Mouse (Mus musculus) kidney, embryonic 14.5 days (tissue): ENCODE data around the gene Wfdc11. TPM values are rescaled to one million over a fixed set of nuclear protein-coding genes. Genes with fewer than 3 reads are reported as not detected.
"Not testable (repeated sequence)": the region's sequence is repeated elsewhere in the genome, so short reads cannot be mapped to it uniquely, and the experiment has no call there.

ENCODE experiments used
- ATAC-seq: fragments of 200-750 bp; cut with Nextera tagmentation; 2 replicates; pipeline ENCODE4 v1.8.0; 2017; ENCODE audit warnings: moderate number of reproducible peaks, mild to moderate bottlenecking, moderate TSS enrichment, moderate library complexity; ENCODE audit not compliant: low FRiP score, low TSS enrichment
- H3K27ac ChIP-seq: fragments of 300-500 bp; sonication (generic); 2 replicates; pipeline ENCODE4 v1.5.1; 2014; ENCODE audit warnings: low read depth, mild to moderate bottlenecking, low read length, moderate library complexity, mixed read lengths
- H3K27me3 ChIP-seq: fragments of 300-500 bp; sonication (generic); 2 replicates; pipeline ENCODE4 v1.6.1; 2014; ENCODE audit warnings: mild to moderate bottlenecking, low read length; ENCODE audit not compliant: control insufficient read depth, insufficient read depth
- H3K36me3 ChIP-seq: fragments of 300-500 bp; sonication (generic); 2 replicates; pipeline ENCODE4 v1.6.1; 2014; ENCODE audit warnings: low read length, mixed read lengths; ENCODE audit not compliant: control insufficient read depth, insufficient read depth
- H3K4me1 ChIP-seq: fragments of 300-500 bp; sonication (generic); 2 replicates; pipeline ENCODE4 v1.6.1; 2014; ENCODE audit warnings: low read length, mixed read lengths; ENCODE audit not compliant: control insufficient read depth, insufficient read depth
- H3K4me2 ChIP-seq: fragments of 300-500 bp; sonication (generic); replicated peaks from 2 replicates; pipeline ENCODE4 v1.6.1; 2014; ENCODE audit warnings: low read depth, mild to moderate bottlenecking, low read length
- H3K4me3 ChIP-seq: fragments of 300-500 bp; sonication (generic); 2 replicates; pipeline ENCODE4 v1.5.1; 2014; ENCODE audit warnings: mild to moderate bottlenecking, low read length
- H3K9ac ChIP-seq: fragments of 300-500 bp; sonication (generic); 2 replicates; pipeline ENCODE4 v1.6.1; 2014; ENCODE audit warnings: low read depth, mild to moderate bottlenecking, low read length, moderate library complexity
- H3K9me3 ChIP-seq: fragments of 300-500 bp; sonication (generic); 2 replicates; pipeline ENCODE4 v1.6.1; 2016; ENCODE audit warnings: low read length; ENCODE audit not compliant: control insufficient read depth
- WGBS: fragments of 180-500 bp; shearing (Covaris S2); extraction: QIAGEN DNeasy Blood & Tissue Kit; methylation state at CpG from one replicate; pipeline ENCODE4 v1.1.7; 2014; 5-methylcytosine and 5-hydroxymethylcytosine counted together
- polyA plus RNA-seq: library from polyadenylated mRNA; unstranded; fragments of >200 nt; fragmentation: Nextera tagmentation; extraction: Ambion mirVana; gene quantifications from 2 replicates; pipeline ENCODE4 v1.2.1, GENCODE M21; 2014

The Wfdc11 gene
- polyA plus RNA-seq: not detected in 2 replicates

DNA sequence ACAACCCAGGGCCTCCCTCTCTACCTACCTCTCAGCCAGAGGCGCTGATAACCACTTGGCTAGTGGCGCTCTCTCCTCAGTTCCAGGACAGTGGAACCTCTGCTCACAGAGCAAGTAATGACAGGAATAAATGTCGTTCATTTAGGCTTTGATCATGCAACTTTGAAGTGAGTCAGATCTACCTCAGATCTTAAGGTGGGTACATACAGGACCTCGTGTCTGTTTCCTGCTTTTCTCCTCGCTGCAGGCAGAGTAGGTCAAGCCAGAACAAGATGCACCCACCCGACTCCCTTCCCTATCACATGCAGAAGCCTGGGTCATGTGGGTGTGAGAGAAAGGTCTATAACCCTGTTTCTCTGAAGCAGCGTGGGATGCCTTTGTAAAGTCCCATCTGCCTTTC is at the start of gene Wfdc11:
Gene Wfdc11, minus strand, starts transcription at position 101 of the 400 bp plus-strand sequence.
- H3K4me3 ChIP-seq: no peak within 1 kb of the TSS
- H3K36me3 ChIP-seq: no peaks in the 10 kb centered on the region
- ATAC-seq: no peak
- H3K27ac ChIP-seq: no peak within 1 kb of the TSS
- 63% methylated on average over 7 of the region's 7 CpGs for WGBS
- no peak within 1 kb of the TSS for H3K4me2 ChIP-seq
- H3K9me3 ChIP-seq: no peaks in the 10 kb centered on the region
- H3K4me1 ChIP-seq: peaks cover 5% of the 10 kb centered on the region
- no peaks in the 10 kb centered on the region for H3K27me3 ChIP-seq
- no peak within 1 kb of the TSS for H3K9ac ChIP-seq

DNA sequence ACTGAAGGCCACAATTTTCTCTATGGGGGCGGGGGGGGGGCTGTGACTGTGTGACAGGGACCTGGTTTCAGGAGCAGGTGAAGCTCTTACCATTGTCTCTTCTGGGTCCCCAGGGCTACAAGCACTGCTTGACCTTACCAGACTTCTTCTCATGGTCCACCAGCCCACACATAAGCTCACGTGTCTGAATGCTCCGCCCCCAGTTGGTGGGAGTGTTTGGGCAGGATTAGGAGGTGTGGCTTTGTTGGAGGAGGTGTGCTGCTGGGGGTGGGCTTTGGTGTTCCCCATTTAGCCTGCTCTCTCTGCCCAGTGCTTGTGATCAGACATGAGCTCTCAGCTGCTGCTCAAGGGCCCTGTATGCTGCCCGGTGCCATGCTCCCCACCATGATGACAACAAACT is 49.4 kb upstream of the Wfdc11 start:
- WGBS: 72% methylated on average over 4 of the region's 4 CpGs
- H3K9ac ChIP-seq: no peak overlapping the region
- H3K36me3 ChIP-seq: no peaks in the 10 kb centered on the region
- ATAC-seq: no peak
- no peak overlapping the region for H3K4me3 ChIP-seq
- no peaks in the 10 kb centered on the region for H3K4me1 ChIP-seq
- no peaks in the 10 kb centered on the region for H3K27me3 ChIP-seq
- H3K9me3 ChIP-seq: no peaks in the 10 kb centered on the region
- no peak overlapping the region for H3K4me2 ChIP-seq
- no peak overlapping the region for H3K27ac ChIP-seq

DNA sequence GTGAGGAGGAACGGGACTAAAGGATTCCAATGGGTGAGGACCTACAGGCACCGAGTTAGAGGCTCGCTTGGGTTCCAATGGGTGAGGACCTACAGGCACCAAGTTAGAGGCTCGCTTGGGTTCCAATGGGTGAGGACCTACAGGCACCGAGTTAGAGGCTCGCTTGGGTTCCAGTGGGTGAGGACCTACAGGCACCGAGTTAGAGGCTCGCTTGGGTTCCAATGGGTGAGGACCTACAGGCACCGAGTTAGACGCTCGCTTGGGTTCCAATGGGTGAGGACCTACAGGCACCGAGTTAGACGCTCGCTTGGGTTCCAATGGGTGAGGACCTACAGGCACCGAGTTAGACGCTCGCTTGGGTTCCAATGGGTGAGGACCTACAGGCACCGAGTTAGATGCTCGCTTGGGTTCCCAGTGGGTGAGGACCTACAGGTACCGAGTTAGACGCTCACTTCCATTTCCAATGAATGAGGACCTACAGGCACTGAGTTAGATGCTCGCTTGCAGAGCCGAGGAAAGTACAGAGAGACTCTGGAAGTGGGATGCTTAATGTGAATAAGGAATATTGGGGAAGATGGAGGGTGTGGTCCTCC is 42.4 kb upstream of the Wfdc11 start:
- not testable (repeated sequence) for ATAC-seq, H3K9ac ChIP-seq, H3K4me2 ChIP-seq, H3K4me1 ChIP-seq, H3K27ac ChIP-seq, H3K4me3 ChIP-seq, H3K9me3 ChIP-seq, H3K36me3 ChIP-seq, H3K27me3 ChIP-seq
- 88% methylated on average over 20 of the region's 23 CpGs for WGBS

DNA sequence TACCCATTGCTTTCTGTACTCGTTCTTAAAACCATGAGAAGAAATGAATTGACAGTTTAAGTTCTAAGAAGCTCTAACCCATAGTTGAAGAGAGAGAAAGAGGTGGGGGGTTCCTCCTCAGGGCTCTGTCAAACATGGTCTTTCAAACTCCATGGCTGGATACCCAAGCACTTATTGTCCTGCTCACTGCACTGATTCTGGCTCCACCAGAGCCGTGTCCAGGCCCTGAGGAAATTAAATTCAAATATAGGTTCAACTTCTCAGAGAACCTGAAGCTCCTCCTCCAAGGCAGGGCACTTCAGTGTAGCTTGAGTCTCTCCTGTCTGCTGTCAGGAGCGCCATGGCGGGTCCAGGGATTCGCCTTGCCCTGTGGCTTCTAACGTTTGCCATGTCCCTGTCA is 41.1 kb upstream of the Wfdc11 start, which contains the start of gene Spint5:
Gene Spint5, plus strand, starts transcription at position 301 of the 400 bp plus-strand sequence.
- Histone ChIP-seq H3K36me3 (no peaks in the 10 kb centered on the region), H3K27me3 (no peaks in the 10 kb centered on the region), H3K4me2 (no peak within 1 kb of the TSS), H3K27ac (no peak within 1 kb of the TSS), H3K9me3 (no peaks in the 10 kb centered on the region), H3K9ac (no peak within 1 kb of the TSS), H3K4me1 (no peaks in the 10 kb centered on the region), H3K4me3 (no peak within 1 kb of the TSS)
- WGBS: 82% methylated on average over 6 of the region's 6 CpGs
- ATAC-seq: no peak

DNA sequence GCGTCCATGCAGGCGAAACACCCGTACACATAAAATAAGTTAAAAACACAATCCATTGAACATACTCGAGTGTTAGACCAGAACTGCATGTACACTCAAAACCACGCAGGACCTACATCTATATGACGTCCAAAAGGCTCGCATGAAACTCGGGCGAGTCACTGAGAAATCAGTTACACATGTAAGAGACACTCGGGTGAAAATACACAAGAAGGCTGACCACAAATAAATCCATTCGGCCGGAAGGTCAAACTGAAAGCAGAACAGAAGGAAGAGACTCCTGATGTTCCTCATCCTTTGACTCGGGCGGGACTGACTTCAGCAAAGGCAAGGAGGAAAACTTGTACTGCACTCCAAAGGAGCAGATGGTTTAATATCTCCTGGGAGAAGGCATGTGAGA is 32.1 kb upstream of the Wfdc11 start:
- H3K4me2 ChIP-seq: no peak overlapping the region
- no peaks in the 10 kb centered on the region for H3K36me3 ChIP-seq
- H3K27me3 ChIP-seq: no peaks in the 10 kb centered on the region
- no peaks in the 10 kb centered on the region for H3K9me3 ChIP-seq
- H3K9ac ChIP-seq: no peak overlapping the region
- 89% methylated on average over 14 of the region's 14 CpGs for WGBS
- H3K4me1 ChIP-seq: no peaks in the 10 kb centered on the region
- H3K4me3 ChIP-seq: no peak overlapping the region
- no peak overlapping the region for H3K27ac ChIP-seq
- no peak for ATAC-seq

DNA sequence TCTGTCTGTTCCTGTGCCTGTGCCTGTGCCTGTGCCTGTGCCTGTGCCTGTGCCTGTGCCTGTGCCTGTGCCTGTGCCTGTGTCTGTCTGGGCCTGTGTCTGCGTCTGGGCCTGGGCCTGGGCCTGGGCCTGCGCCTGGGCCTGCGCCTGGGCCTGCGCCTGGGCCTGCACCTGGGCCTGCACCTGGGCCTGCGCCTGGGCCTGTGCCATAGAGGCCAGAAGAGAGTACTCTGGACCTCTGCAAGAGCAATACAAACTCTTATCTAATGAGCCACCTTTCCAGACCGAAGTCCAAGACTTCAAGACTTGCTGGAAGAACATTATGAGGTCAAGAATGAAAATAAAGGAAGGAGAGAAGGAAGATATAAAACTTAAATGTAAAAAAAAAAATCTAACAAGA is 31.4 kb upstream of the Wfdc11 start:
- H3K4me1 ChIP-seq: no peaks in the 10 kb centered on the region

DNA sequence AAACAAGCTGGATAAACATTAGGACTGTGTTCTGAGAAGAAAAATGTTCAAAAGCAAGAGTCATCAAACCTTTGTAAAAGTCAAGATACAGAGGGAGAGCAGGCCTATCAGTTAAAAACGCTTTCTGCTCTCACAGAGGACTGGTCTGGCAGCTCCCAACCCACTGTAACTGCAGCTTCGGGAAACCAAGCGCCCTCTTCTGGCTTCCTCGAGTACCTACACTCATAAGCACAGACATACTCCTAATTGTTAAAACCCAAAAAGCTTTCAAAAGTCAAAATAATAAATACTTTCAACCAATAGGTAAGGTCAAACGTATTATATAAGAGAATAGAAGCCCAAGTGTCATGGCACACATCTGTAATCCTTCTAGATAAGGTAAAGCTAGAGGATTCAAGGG is 30.3 kb upstream of the Wfdc11 start:
- no peak overlapping the region for H3K4me2 ChIP-seq
- H3K9me3 ChIP-seq: no peaks in the 10 kb centered on the region
- no peak overlapping the region for H3K9ac ChIP-seq
- no peak for ATAC-seq
- H3K4me1 ChIP-seq: no peaks in the 10 kb centered on the region
- WGBS: 75% methylated on average over 5 of the region's 5 CpGs
- no peaks in the 10 kb centered on the region for H3K36me3 ChIP-seq
- no peaks in the 10 kb centered on the region for H3K27me3 ChIP-seq
- no peak overlapping the region for H3K27ac ChIP-seq
- no peak overlapping the region for H3K4me3 ChIP-seq

More for the DNA sequence above, 31.4 kb upstream of the Wfdc11 start:
- no peaks in the 10 kb centered on the region for H3K36me3 ChIP-seq
- H3K9me3 ChIP-seq: no peaks in the 10 kb centered on the region
- no peak overlapping the region for H3K9ac ChIP-seq
- H3K27ac ChIP-seq: no peak overlapping the region
- no peak overlapping the region for H3K4me3 ChIP-seq
- no peak overlapping the region for H3K4me2 ChIP-seq
- no peak for ATAC-seq
- 95% methylated on average over 6 of the region's 6 CpGs for WGBS
- no peaks in the 10 kb centered on the region for H3K27me3 ChIP-seq

DNA sequence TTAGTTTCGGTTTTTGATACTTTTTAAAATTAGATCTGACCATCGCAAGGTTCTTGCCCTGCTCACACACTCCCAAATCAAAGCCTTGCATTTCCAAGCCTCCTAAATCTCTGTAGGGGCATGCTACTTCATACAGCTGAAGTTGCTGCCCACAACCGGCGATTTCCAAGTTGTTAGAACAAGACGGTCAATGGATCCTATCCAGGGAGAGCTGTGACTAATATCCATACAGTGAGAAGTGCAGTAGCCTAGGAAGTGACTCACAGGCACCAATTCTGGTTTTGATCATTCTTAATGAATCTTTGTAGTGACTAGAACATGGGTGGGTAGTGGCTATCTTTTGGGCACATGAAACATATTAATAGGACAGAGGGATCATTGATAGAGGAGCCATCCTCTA is 27.9 kb upstream of the Wfdc11 start:
- Histone ChIP-seq H3K4me2 (no peak overlapping the region), H3K27ac (no peak overlapping the region), H3K9ac (no peak overlapping the region), H3K36me3 (no peaks in the 10 kb centered on the region), H3K27me3 (no peaks in the 10 kb centered on the region), H3K4me1 (no peaks in the 10 kb centered on the region), H3K4me3 (no peak overlapping the region), H3K9me3 (no peaks in the 10 kb centered on the region)
- no peak for ATAC-seq
- 89% methylated on average over 5 of the region's 5 CpGs for WGBS

DNA sequence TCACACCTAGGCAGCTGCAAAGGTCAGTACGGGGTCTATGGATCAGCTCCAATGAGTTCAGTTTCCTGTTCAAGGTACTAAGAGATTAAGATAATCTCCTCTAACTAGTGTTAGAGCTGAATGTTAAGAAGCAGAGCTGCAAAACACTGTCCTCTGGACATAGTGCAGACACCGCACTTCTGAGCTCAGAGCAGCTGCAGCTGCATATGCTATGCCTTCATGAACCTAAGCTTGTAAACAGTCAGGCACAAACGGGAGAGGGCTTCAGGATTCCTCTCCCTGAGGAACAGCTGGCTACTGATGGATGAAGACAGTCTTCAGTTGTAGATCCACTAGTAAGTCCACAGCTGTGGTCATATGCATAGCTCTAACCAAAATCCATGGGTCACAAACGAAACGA is 27.1 kb upstream of the Wfdc11 start:
- Histone ChIP-seq H3K4me1 (no peaks in the 10 kb centered on the region), H3K9me3 (no peaks in the 10 kb centered on the region), H3K27me3 (no peaks in the 10 kb centered on the region), H3K4me3 (no peak overlapping the region), H3K27ac (no peak overlapping the region), H3K36me3 (no peaks in the 10 kb centered on the region), H3K9ac (no peak overlapping the region), H3K4me2 (no peak overlapping the region)
- 68% methylated on average over 5 of the region's 5 CpGs for WGBS
- ATAC-seq: no peak
